Mouse (Mus musculus) forebrain, embryonic 14.5 days (tissue): Measurements from ENCODE around the gene Paxbp1. TPM values are rescaled to one million over a fixed set of nuclear protein-coding genes. Genes with fewer than 3 reads are reported as not detected.

Experiments
- ATAC-seq: fragments of 200-750 bp; cut with Nextera tagmentation; 2 replicates; pipeline ENCODE4 v1.8.0; 2017; ENCODE audit warnings: mild to moderate bottlenecking, moderate library complexity
- DNase-seq: peaks from one replicate; pipeline ENCODE4 v3.0.0-alpha.2; 2015; ENCODE audit warnings: low spot score
- H3K27ac ChIP-seq: fragments of 300-500 bp; sonication (generic); 2 replicates; pipeline ENCODE4 v1.5.1; 2014; ENCODE audit warnings: low read depth, mild to moderate bottlenecking, control low read depth, low read length, moderate library complexity
- H3K27me3 ChIP-seq: fragments of 300-500 bp; sonication (generic); replicated peaks from 2 replicates; pipeline ENCODE4 v1.6.1; 2014; ENCODE audit warnings: low read length, control low read depth, mixed read lengths; ENCODE audit not compliant: control insufficient read depth, insufficient read depth
- H3K36me3 ChIP-seq: fragments of 300-500 bp; sonication (generic); 2 replicates; pipeline ENCODE4 v1.6.1; 2014; ENCODE audit warnings: low read length, control low read depth; ENCODE audit not compliant: control insufficient read depth, insufficient read depth
- H3K4me1 ChIP-seq: fragments of 300-500 bp; sonication (generic); 2 replicates; pipeline ENCODE4 v1.6.1; 2014; ENCODE audit warnings: antibody characterized with exemption, low read length, control low read depth; ENCODE audit not compliant: control insufficient read depth, insufficient read depth
- H3K4me2 ChIP-seq: fragments of 300-500 bp; sonication (generic); 2 replicates; pipeline ENCODE4 v1.6.1; 2014; ENCODE audit warnings: mild to moderate bottlenecking, control low read depth, low read length
- H3K4me3 ChIP-seq: fragments of 300-500 bp; sonication (generic); 2 replicates; pipeline ENCODE4 v1.5.1; 2014; ENCODE audit warnings: low read depth, low read length, control low read depth
- H3K9ac ChIP-seq: fragments of 300-500 bp; sonication (generic); 2 replicates; pipeline ENCODE4 v1.6.1; 2014; ENCODE audit warnings: mild to moderate bottlenecking, low read length, control low read depth, moderate library complexity
- H3K9me3 ChIP-seq: fragments of 300-500 bp; sonication (generic); replicated peaks from 2 replicates; pipeline ENCODE4 v1.6.1; 2016; ENCODE audit warnings: low read length, control low read depth, mixed read lengths; ENCODE audit not compliant: control insufficient read depth
- WGBS: fragments of 180-500 bp; shearing (Covaris S2); extraction: QIAGEN DNeasy Blood & Tissue Kit; methylation state at CpG from one replicate; pipeline ENCODE4 v1.1.7; 2014; 5-methylcytosine and 5-hydroxymethylcytosine counted together
- polyA plus RNA-seq: library from polyadenylated mRNA; unstranded; fragments of >200 nt; fragmentation: Nextera tagmentation; extraction: Ambion mirVana; gene quantifications from 2 replicates; pipeline ENCODE4 v1.2.1, GENCODE M21; 2014

Gene Paxbp1
- polyA plus RNA-seq, 1 experiment from 2014 or later: 48.1 TPM

- Histone ChIP-seq H3K9me3 (no peaks in the 10 kb centered on the region), H3K4me2 (no peak overlapping the region), H3K4me1 (peaks cover 11% of the 10 kb centered on the region), H3K4me3 (no peak overlapping the region), H3K27me3 (no peaks in the 10 kb centered on the region), H3K27ac (no peak overlapping the region), H3K36me3 (peaks cover 25% of the 10 kb centered on the region), H3K9ac (no peak overlapping the region)
- no peak for DNase-seq
- no peak for ATAC-seq
- WGBS: 90% methylated on average over 5 of the region's 5 CpGs
Observed at GRCm38 (mm10) chr16:90995498-90995897, 48.8 kb downstream of the Paxbp1 start.

GRCm38 (mm10) chr16:90995023-90995422 lies 49.3 kb downstream of the Paxbp1 start:
- H3K27me3 ChIP-seq: no peaks in the 10 kb centered on the region
- peaks cover 30% of the 10 kb centered on the region for H3K36me3 ChIP-seq
- 87% methylated on average over 4 of the region's 4 CpGs for WGBS
- H3K4me1 ChIP-seq: peaks cover 8% of the 10 kb centered on the region
- H3K9ac ChIP-seq: no peak overlapping the region
- H3K4me3 ChIP-seq: no peak overlapping the region
- H3K9me3 ChIP-seq: no peaks in the 10 kb centered on the region
- ATAC-seq (no peak), DNase-seq (no peak)
- no peak overlapping the region for H3K4me2 ChIP-seq
- H3K27ac ChIP-seq: no peak overlapping the region

GRCm38 (mm10) chr16:90989162-90989561 lies 55.2 kb downstream of the Paxbp1 start:
- Histone ChIP-seq H3K4me3 (no peak overlapping the region), H3K4me2 (no peak overlapping the region), H3K27ac (no peak overlapping the region), H3K36me3 (peaks cover 31% of the 10 kb centered on the region), H3K9me3 (no peaks in the 10 kb centered on the region), H3K27me3 (no peaks in the 10 kb centered on the region), H3K9ac (no peak overlapping the region), H3K4me1 (no peaks in the 10 kb centered on the region)
- ATAC-seq (no peak), DNase-seq (no peak)
- 91% methylated on average over 8 of the region's 8 CpGs for WGBS

- no peaks in the 10 kb centered on the region for H3K27me3 ChIP-seq
- WGBS: 96% methylated on average over 3 of the region's 3 CpGs
- DNase-seq: no peak
- H3K9ac ChIP-seq: no peak overlapping the region
- no peak for ATAC-seq
- no peaks in the 10 kb centered on the region for H3K4me1 ChIP-seq
- H3K4me3 ChIP-seq: no peak overlapping the region
- no peaks in the 10 kb centered on the region for H3K9me3 ChIP-seq
- H3K4me2 ChIP-seq: no peak overlapping the region
- peaks cover 31% of the 10 kb centered on the region for H3K36me3 ChIP-seq
- H3K27ac ChIP-seq: no peak overlapping the region
Observed at GRCm38 (mm10) chr16:90988665-90989064, 55.7 kb downstream of the Paxbp1 start.

GRCm38 (mm10) chr16:90988039-90988438 lies 56.3 kb downstream of the Paxbp1 start:
- Histone ChIP-seq H3K4me2 (no peak overlapping the region), H3K27me3 (no peaks in the 10 kb centered on the region), H3K9ac (no peak overlapping the region), H3K9me3 (no peaks in the 10 kb centered on the region), H3K4me3 (no peak overlapping the region), H3K27ac (no peak overlapping the region), H3K36me3 (peaks cover 26% of the 10 kb centered on the region), H3K4me1 (no peaks in the 10 kb centered on the region)
- WGBS: 92% methylated on average over 8 of the region's 8 CpGs
- DNase-seq: no peak
- ATAC-seq: no peak

- no peak for ATAC-seq
- 93% methylated on average over 6 of the region's 6 CpGs for WGBS
- Histone ChIP-seq H3K9me3 (no peaks in the 10 kb centered on the region), H3K4me2 (no peak overlapping the region), H3K9ac (no peak overlapping the region), H3K36me3 (peaks cover 54% of the 10 kb centered on the region), H3K4me3 (no peak overlapping the region), H3K27me3 (no peaks in the 10 kb centered on the region), H3K4me1 (no peaks in the 10 kb centered on the region), H3K27ac (no peak overlapping the region)
- no peak for DNase-seq
Observed at GRCm38 (mm10) chr16:90971004-90971403, 73.3 kb downstream of the Paxbp1 start.

- no peak overlapping the region for H3K9ac ChIP-seq
- ATAC-seq (no peak), DNase-seq (no peak)
- no peak overlapping the region for H3K27ac ChIP-seq
- H3K9me3 ChIP-seq: no peaks in the 10 kb centered on the region
- H3K27me3 ChIP-seq: no peaks in the 10 kb centered on the region
- peaks cover 69% of the 10 kb centered on the region for H3K36me3 ChIP-seq
- 88% methylated on average over 4 of the region's 4 CpGs for WGBS
- H3K4me1 ChIP-seq: no peaks in the 10 kb centered on the region
- H3K4me2 ChIP-seq: no peak overlapping the region
- H3K4me3 ChIP-seq: no peak overlapping the region
Observed at GRCm38 (mm10) chr16:90966241-90966640, 78.1 kb downstream of the Paxbp1 start.

- peaks cover 73% of the 10 kb centered on the region for H3K36me3 ChIP-seq
- no peaks in the 10 kb centered on the region for H3K9me3 ChIP-seq
- no peak overlapping the region for H3K9ac ChIP-seq
- ATAC-seq (no peak), DNase-seq (no peak)
- no peak overlapping the region for H3K27ac ChIP-seq
- no peak overlapping the region for H3K4me2 ChIP-seq
- H3K4me1 ChIP-seq: no peaks in the 10 kb centered on the region
- H3K27me3 ChIP-seq: no peaks in the 10 kb centered on the region
- H3K4me3 ChIP-seq: no peak overlapping the region
- WGBS: 94% methylated on average over 10 of the region's 10 CpGs
Observed at GRCm38 (mm10) chr16:90964302-90964701, 80.0 kb downstream of the Paxbp1 start.
